ENCODE assay signal across 8 mouse cellular contexts in genomic region chr3:86999415-86999740, GRCm38 (mm10). TPM values are rescaled to one million over a fixed set of nuclear protein-coding genes. Genes with fewer than 3 reads are reported as not detected.
DNase-seq lines count a peak whose midpoint lies in the region; ATAC-seq and TF ChIP-seq lines count a peak whose summit lies in the region.

TSS of gene Cd1d1 (minus strand) at chr3:86999441.

- H3K4me3 ChIP-seq in heart, embryonic 10.5 days, result peak within 1 kb of the TSS; percentile 69
- H3K4me3 ChIP-seq in MEL (ENCODE audit: control insufficient read depth in 1 of 2, insufficient read depth in 1 of 2, low read depth in 2 of 2, low read length in 2 of 2), result peak within 1 kb of the TSS; percentile 68 to 99
- peak within 1 kb of the TSS; percentile 63 for H3K4me3 ChIP-seq in forebrain, embryonic 16.5 days (replicated peaks; ENCODE audit: low read length)
- peak within 1 kb of the TSS; percentile 64 for H3K4me3 ChIP-seq in liver, embryonic 13.5 days (replicated peaks)

- TF ChIP-seq EP300 in MEL (IDR thresholded peaks at IDR 0.05; ENCODE audit: low read depth in 1 of 2, low read length in 2 of 2), result no peak

- H3K9ac ChIP-seq in MEL (ENCODE audit: control insufficient read depth, low read depth, low read length, poor library complexity, severe bottlenecking), result peak within 1 kb of the TSS; percentile 46
- H3K9ac ChIP-seq in forebrain, embryonic 16.5 days (replicated peaks; ENCODE audit: low read depth, low read length), result peak within 1 kb of the TSS; percentile 86
- H3K9ac ChIP-seq in liver, embryonic 13.5 days, result peak within 1 kb of the TSS; percentile 59

- no peak for DNase-seq in heart, embryonic 10.5 days (ENCODE audit: low spot score)
- DNase-seq in heart, postnatal 36 days, result no peak
- no peak for DNase-seq in MEL (ENCODE audit: low read depth, low spot score)
- DNase-seq in liver, embryonic 13.5 days, result no peak
- DNase-seq in cerebellum, adult 9-11 months, result no peak
- no peak for DNase-seq in urinary bladder, postnatal 14 days (ENCODE audit: low spot score)
- DNase-seq in cerebellum, adult 11 months, result no peak

- H3K9me3 ChIP-seq in heart, embryonic 10.5 days, result no peaks in the 10 kb centered on the region
- H3K9me3 ChIP-seq in MEL (replicated peaks; ENCODE audit: insufficient read depth, low read length), result no peaks in the 10 kb centered on the region
- no peaks in the 10 kb centered on the region for H3K9me3 ChIP-seq in forebrain, embryonic 16.5 days (ENCODE audit: control insufficient read depth, low read length)
- H3K9me3 ChIP-seq in liver, embryonic 13.5 days (replicated peaks), result no peaks in the 10 kb centered on the region

- H3K4me1 ChIP-seq in heart, embryonic 10.5 days, result peaks cover 14% of the 10 kb centered on the region
- H3K4me1 ChIP-seq in MEL (ENCODE audit: control insufficient read depth in 1 of 2, insufficient read depth in 2 of 2, low read length in 2 of 2), result peaks cover 0 to 6% of the 10 kb centered on the region in 2 experiments; a peak in 3 of 4 replicates
- H3K4me1 ChIP-seq in forebrain, embryonic 16.5 days (replicated peaks; ENCODE audit: control insufficient read depth, insufficient read depth, low read length), result peaks cover 7% of the 10 kb centered on the region
- peaks cover 13% of the 10 kb centered on the region; the same call in 1 of the 2 replicates for H3K4me1 ChIP-seq in liver, embryonic 13.5 days (replicated peaks)

- no peak for TF ChIP-seq POLR2A in MEL (IDR thresholded peaks at IDR 0.05; ENCODE audit: control insufficient read depth in 1 of 2, insufficient read depth in 1 of 2, low read depth in 1 of 2, low read length in 2 of 2, poor library complexity in 1 of 2)

- no peak for TF ChIP-seq CTCF in MEL (IDR thresholded peaks at IDR 0.05 in 2 of 3, conservative IDR thresholded peaks at IDR 0.05 in 1 of 3; ENCODE audit: control insufficient read depth in 1 of 3, insufficient read depth in 1 of 3, low read depth in 2 of 3, low read length in 3 of 3, poor library complexity in 1 of 3, severe bottlenecking in 1 of 3)

- intact Hi-C loops in heart, postnatal 36 days (cut with DNase I), result no loop called here

- H3K27ac ChIP-seq in heart, embryonic 10.5 days, result peak within 1 kb of the TSS; percentile 94
- no peak within 1 kb of the TSS for H3K27ac ChIP-seq in MEL (ENCODE audit: control insufficient read depth, low read depth, low read length)
- peak within 1 kb of the TSS; percentile 88 for H3K27ac ChIP-seq in forebrain, embryonic 16.5 days (ENCODE audit: low read length)
- H3K27ac ChIP-seq in liver, embryonic 13.5 days, result peak within 1 kb of the TSS; percentile 63

- no peaks in the 10 kb centered on the region for H3K27me3 ChIP-seq in heart, embryonic 10.5 days (ENCODE audit: insufficient read depth, poor library complexity, severe bottlenecking)
- peaks cover 0 to 7% of the 10 kb centered on the region in 2 experiments; a peak in 2 of 4 replicates for H3K27me3 ChIP-seq in MEL (ENCODE audit: control insufficient read depth in 1 of 2, insufficient read depth in 2 of 2, low read length in 2 of 2)
- no peaks in the 10 kb centered on the region for H3K27me3 ChIP-seq in forebrain, embryonic 16.5 days (replicated peaks; ENCODE audit: control insufficient read depth, insufficient read depth, low read length)
- H3K27me3 ChIP-seq in liver, embryonic 13.5 days, result no peaks in the 10 kb centered on the region

- peak within 1 kb of the TSS; percentile 67 for H3K4me2 ChIP-seq in forebrain, embryonic 16.5 days (ENCODE audit: low read length)
- peak within 1 kb of the TSS; percentile 75 for H3K4me2 ChIP-seq in liver, embryonic 13.5 days

- no peaks in the 10 kb centered on the region for H3K36me3 ChIP-seq in heart, embryonic 10.5 days
- no peaks in the 10 kb centered on the region; a peak in 1 of 4 replicates for H3K36me3 ChIP-seq in MEL (ENCODE audit: control insufficient read depth in 1 of 2, insufficient read depth in 2 of 2, low read length in 2 of 2)
- no peaks in the 10 kb centered on the region for H3K36me3 ChIP-seq in forebrain, embryonic 16.5 days (ENCODE audit: control insufficient read depth, insufficient read depth)
- H3K36me3 ChIP-seq in liver, embryonic 13.5 days, result no peaks in the 10 kb centered on the region

- 46% methylated on average over 8 of the region's 8 CpGs for WGBS in heart, embryonic 10.5 days
- WGBS in forebrain, embryonic 16.5 days, result 9% methylated on average over 8 of the region's 8 CpGs
- 22% methylated on average over 8 of the region's 8 CpGs for WGBS in liver, embryonic 13.5 days (ENCODE audit: insufficient replicate concordance)

- no peak for ATAC-seq in forebrain, embryonic 16.5 days
- no peak for ATAC-seq in liver, embryonic 13.5 days (ENCODE audit: low read depth)

- no peaks in the 10 kb centered on the region for H3K79me2 ChIP-seq in MEL (ENCODE audit: control insufficient read depth, insufficient read depth, low read length, poor library complexity)

- no peak for TF ChIP-seq RAD21 in MEL (IDR thresholded peaks at IDR 0.05; ENCODE audit: low read depth, low read length)

TF ChIP-seq in MEL, 35 proteins besides CTCF, POLR2A, EP300 and RAD21:
- no peak for TF ChIP-seq ZMIZ1 (IDR thresholded peaks at IDR 0.05; ENCODE audit: low read depth, low read length)
- TF ChIP-seq TBP (IDR thresholded peaks at IDR 0.05; ENCODE audit: low read depth, low read length), result no peak
- no peak for TF ChIP-seq USF1 (IDR thresholded peaks at IDR 0.05; ENCODE audit: low read depth, low read length)
- no peak for TF ChIP-seq HCFC1 (IDR thresholded peaks at IDR 0.05; ENCODE audit: low read depth, low read length)
- no peak for TF ChIP-seq NELFE (IDR thresholded peaks at IDR 0.05; ENCODE audit: low read depth, low read length)
- TF ChIP-seq MAZ (IDR thresholded peaks at IDR 0.05; ENCODE audit: low read depth, low read length), result no peak
- no peak for TF ChIP-seq CHD1 (IDR thresholded peaks at IDR 0.05; ENCODE audit: low read depth, low read length)
- TF ChIP-seq ZKSCAN1 (IDR thresholded peaks at IDR 0.05; ENCODE audit: low read depth, low read length), result no peak
- TF ChIP-seq UBTF (IDR thresholded peaks at IDR 0.05; ENCODE audit: borderline replicate concordance, insufficient read depth, low read depth, low read length), result no peak
- no peak for TF ChIP-seq ELF1 (IDR thresholded peaks at IDR 0.05; ENCODE audit: low read depth, low read length)
TF ChIP-seq in MEL: peak in this region for 0.

RNA-seq across cellular contexts. Expression of gene Cd1d1, which starts in this region (rescaled TPM):
- 24.7 and 29.7 TPM in 2 replicates for polyA plus RNA-seq in heart, embryonic 10.5 days (2016; fragmentation: Nextera tagmentation; extraction: Ambion mirVana)
- total RNA-seq in heart, postnatal 36 days (2021), result 1 to 10 TPM; 2.5 to 3.2 TPM
- total RNA-seq in MEL (2012; rRNA removed), result 1.1 and 1.8 TPM in 2 replicates
- polyA plus RNA-seq in MEL (2012; ENCODE audit: insufficient read depth in 1 of 2, insufficient read length in 2 of 2, low read depth in 1 of 2, low replicate concordance in 2 of 2, missing spikeins in 1 of 2), result 1 to 10 TPM in 1 of 2 experiments, not detected in 1; 1.6 TPM
- polyA plus RNA-seq in forebrain, embryonic 16.5 days (2015; fragmentation: Nextera tagmentation; extraction: Ambion mirVana), result 69.8 and 80.4 TPM in 2 replicates
- polyA plus RNA-seq in liver, embryonic 13.5 days (2015; fragmentation: Nextera tagmentation; extraction: Ambion mirVana), result 6.3 and 7.9 TPM in 2 replicates
